Mouse (Mus musculus) testis, adult 2 months (tissue): ENCODE data around the gene Snx12.

Source experiments
- CTCF ChIP-seq: fragments of 200-500 bp; IDR thresholded peaks from 2 replicates; pipeline ENCODE4 v1.5.1; 2012; ENCODE audit warnings: low read depth, mild to moderate bottlenecking, inconsistent platforms, low read length, moderate library complexity; ENCODE audit not compliant: control insufficient read depth, insufficient read depth, insufficient replicate concordance
- POLR2A ChIP-seq: fragments of 200-500 bp; IDR thresholded peaks from 2 replicates; pipeline ENCODE4 v1.6.1; 2012; ENCODE audit warnings: low read depth, mild to moderate bottlenecking, inconsistent platforms, low read length, moderate library complexity; ENCODE audit not compliant: control insufficient read depth

- TF ChIP-seq CTCF (no peak), POLR2A (no peak)
These were observed 157.1 kb downstream of the Snx12 start for GRCm38 (mm10) chrX:101065245-101065644.
